Mouse (Mus musculus): ENCODE data around the gene Nt5m.

GRCm38 (mm10) chr11:59902045-59902726 lies 62.9 kb downstream of the Nt5m start:
- TF ChIP-seq CTCF (IDR thresholded peaks at IDR 0.05) (no peak), EP300 (IDR thresholded peaks at IDR 0.05; ENCODE audit: insufficient read depth, low read depth, low read length) (peak; percentile 91; the same call in 1 of the 2 replicates), POLR2A (IDR thresholded peaks at IDR 0.05; ENCODE audit: insufficient read depth, low read depth, low read length) (peak; percentile 28; the same call in 1 of the 2 replicates)
